Mouse (Mus musculus) erythroblast, embryonic 14.5 days (primary cell): Measurements from ENCODE around the gene Ramp2.

ENCODE experiments used
- GATA1 ChIP-seq: IDR thresholded peaks from 2 replicates; pipeline ENCODE4 v1.6.1; 2012; ENCODE audit warnings: low read length, inconsistent platforms, mixed read lengths
- TAL1 ChIP-seq: IDR thresholded peaks from 3 replicates; pipeline ENCODE4 v1.6.1; 2012; ENCODE audit warnings: low read length, inconsistent platforms, mixed read lengths

DNA sequence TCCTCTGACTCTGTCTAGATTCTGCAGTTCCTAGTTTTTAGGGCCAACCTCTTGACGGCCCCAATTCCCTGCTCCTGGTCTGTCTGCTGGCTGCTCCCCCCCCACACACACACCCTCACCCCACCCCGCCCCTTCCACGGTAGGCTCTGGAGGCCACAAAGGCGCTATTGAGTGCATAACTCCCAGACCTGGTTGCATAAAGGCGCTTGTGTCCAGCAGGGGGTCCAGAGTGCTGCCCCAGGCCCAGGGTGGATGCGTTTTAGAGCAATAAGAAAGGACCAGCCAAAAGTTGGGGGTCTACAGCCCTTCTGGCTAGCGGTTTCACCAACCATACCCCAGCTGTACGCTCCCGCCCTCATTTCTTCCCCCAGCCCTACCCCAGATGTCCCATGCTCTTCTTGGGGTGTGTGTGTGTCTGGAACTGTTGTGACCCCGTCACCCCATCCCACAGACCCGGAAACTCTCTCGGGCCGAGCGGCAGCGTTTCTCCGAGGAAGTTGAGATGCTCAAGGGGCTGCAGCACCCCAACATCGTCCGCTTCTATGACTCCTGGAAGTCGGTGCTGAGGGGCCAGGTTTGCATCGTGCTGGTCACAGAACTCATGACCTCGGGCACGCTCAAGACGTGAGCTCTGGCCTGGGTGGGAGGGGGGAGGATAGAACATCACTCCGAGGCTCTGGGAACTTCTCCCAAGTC, 16.6 kb downstream of the Ramp2 start:
- TF ChIP-seq GATA1 (no peak), TAL1 (no peak)
